Mouse (Mus musculus): Measurements from ENCODE around the gene Ndufb10. TPM values are rescaled to one million over a fixed set of nuclear protein-coding genes. Genes with fewer than 3 reads are reported as not detected.
A peak's percentile ranks its signal among the peaks of the same experiment; 100 is the strongest.

The Ndufb10 gene
- total RNA-seq, 2 experiments from 2014 or later = 199 to 228 TPM

- DNase-seq = peak; percentile 93
Observed at GRCm38 (mm10) chr17:24706982-24707800, 17.1 kb downstream of the Ndufb10 start, which contains the start of gene Tbl3. Tbl3 (minus strand) TSS chr17:24707660.

- DNase-seq = no peak
Observed at GRCm38 (mm10) chr17:24705821-24706220, 18.5 kb downstream of the Ndufb10 start.

GRCm38 (mm10) chr17:24701251-24701650 lies 23.0 kb downstream of the Ndufb10 start:
- DNase-seq = no peak

GRCm38 (mm10) chr17:24699473-24699872 lies 24.8 kb downstream of the Ndufb10 start:
- DNase-seq = no peak

GRCm38 (mm10) chr17:24698715-24699114 lies 25.6 kb downstream of the Ndufb10 start:
- DNase-seq = no peak

GRCm38 (mm10) chr17:24697985-24698384 lies 26.3 kb downstream of the Ndufb10 start:
- DNase-seq = no peak

GRCm38 (mm10) chr17:24696011-24696697 lies 28.1 kb downstream of the Ndufb10 start, which contains the start of the genes Gfer and Noxo1:
Gfer (minus strand) TSS chr17:24696156.
Noxo1 (plus strand) TSS chr17:24696234.
- peak; percentile 77 to 82 for DNase-seq

- DNase-seq = peak in 1 of 2 experiments; percentile 35
Observed at GRCm38 (mm10) chr17:24695326-24696010, 28.8 kb downstream of the Ndufb10 start.

- no peak for DNase-seq
Observed at GRCm38 (mm10) chr17:24692385-24692784, 31.9 kb downstream of the Ndufb10 start.

- DNase-seq = peak; percentile 60 to 63
Observed at GRCm38 (mm10) chr17:24689251-24690081, 34.8 kb downstream of the Ndufb10 start, which contains the start of gene Syngr3. Syngr3 (minus strand) TSS chr17:24689955.

GRCm38 (mm10) chr17:24687599-24687998 lies 36.7 kb downstream of the Ndufb10 start:
- no peak for DNase-seq

GRCm38 (mm10) chr17:24687146-24687595 lies 37.1 kb downstream of the Ndufb10 start:
- DNase-seq = peak in 1 of 2 experiments; percentile 27

GRCm38 (mm10) chr17:24686514-24686913 lies 37.8 kb downstream of the Ndufb10 start:
- no peak for DNase-seq

GRCm38 (mm10) chr17:24677500-24678080 lies 46.7 kb downstream of the Ndufb10 start:
- DNase-seq = no peak

- no peak for DNase-seq
Observed at GRCm38 (mm10) chr17:24676877-24677276, 47.4 kb downstream of the Ndufb10 start.

GRCm38 (mm10) chr17:24676187-24676586 lies 48.1 kb downstream of the Ndufb10 start:
- peak in 1 of 2 experiments; percentile 56 for DNase-seq

- DNase-seq = peak; percentile 48 to 55
Observed at GRCm38 (mm10) chr17:24674277-24674676, 50.0 kb downstream of the Ndufb10 start.

GRCm38 (mm10) chr17:24672141-24672540 lies 52.1 kb downstream of the Ndufb10 start:
- DNase-seq = no peak

Data from layer of hippocampus, postnatal 36 days (tissue).